Mouse (Mus musculus): ENCODE results near the gene Cmya5. TPM values are rescaled to one million over a fixed set of nuclear protein-coding genes. Genes with fewer than 3 reads are reported as not detected.

The Cmya5 gene
- polyA plus RNA-seq, 1 experiment from 2014 or later = 3.9 TPM

- Histone ChIP-seq H3K9ac (no peak overlapping the region), H3K36me3 (peaks cover 30% of the 10 kb centered on the region), H3K4me3 (no peak overlapping the region), H3K4me2 (no peak overlapping the region), H3K4me1 (replicated peaks) (no peaks in the 10 kb centered on the region), H3K27me3 (replicated peaks) (no peaks in the 10 kb centered on the region), H3K27ac (ENCODE audit: poor library complexity, severe bottlenecking) (no peak overlapping the region), H3K9me3 (replicated peaks) (no peaks in the 10 kb centered on the region)
- 86% methylated on average over 6 of the region's 6 CpGs for WGBS
- no peak for ATAC-seq (ENCODE audit: insufficient number of reproducible peaks, low FRiP score)
Observed at GRCm38 (mm10) chr13:93158261-93158660, 13.7 kb upstream of the Cmya5 start.

- H3K4me3 ChIP-seq = no peak overlapping the region
- H3K9ac ChIP-seq = no peak overlapping the region
- H3K9me3 ChIP-seq (replicated peaks) = no peaks in the 10 kb centered on the region
- no peak overlapping the region for H3K27ac ChIP-seq (ENCODE audit: poor library complexity, severe bottlenecking)
- H3K27me3 ChIP-seq (replicated peaks) = no peaks in the 10 kb centered on the region
- 91% methylated on average over 1 of the region's 1 CpGs for WGBS
- no peak overlapping the region for H3K4me2 ChIP-seq
- no peak for ATAC-seq (ENCODE audit: insufficient number of reproducible peaks, low FRiP score)
- peaks cover 34% of the 10 kb centered on the region for H3K36me3 ChIP-seq
- no peaks in the 10 kb centered on the region for H3K4me1 ChIP-seq (replicated peaks)
Observed at GRCm38 (mm10) chr13:93153280-93153679, 8.8 kb upstream of the Cmya5 start.

- peaks cover 13% of the 10 kb centered on the region for H3K36me3 ChIP-seq
- H3K9ac ChIP-seq = peak overlapping the region; percentile 74
- H3K4me2 ChIP-seq = peak overlapping the region; percentile 87
- peak overlapping the region; percentile 87 for H3K27ac ChIP-seq (ENCODE audit: poor library complexity, severe bottlenecking)
- 0 out of 2 replicates have a peak, but pooled peaks have one; percentile 5 for ATAC-seq (ENCODE audit: insufficient number of reproducible peaks, low FRiP score)
- peak overlapping the region; percentile 53 for H3K4me3 ChIP-seq
- 19% methylated on average over 11 of the region's 11 CpGs for WGBS
- H3K4me1 ChIP-seq (replicated peaks) = peaks cover 21% of the 10 kb centered on the region
- no peaks in the 10 kb centered on the region for H3K27me3 ChIP-seq (replicated peaks)
- H3K9me3 ChIP-seq (replicated peaks) = no peaks in the 10 kb centered on the region
Observed at GRCm38 (mm10) chr13:93143819-93144283, 673 bp downstream of the Cmya5 start.

DNA sequence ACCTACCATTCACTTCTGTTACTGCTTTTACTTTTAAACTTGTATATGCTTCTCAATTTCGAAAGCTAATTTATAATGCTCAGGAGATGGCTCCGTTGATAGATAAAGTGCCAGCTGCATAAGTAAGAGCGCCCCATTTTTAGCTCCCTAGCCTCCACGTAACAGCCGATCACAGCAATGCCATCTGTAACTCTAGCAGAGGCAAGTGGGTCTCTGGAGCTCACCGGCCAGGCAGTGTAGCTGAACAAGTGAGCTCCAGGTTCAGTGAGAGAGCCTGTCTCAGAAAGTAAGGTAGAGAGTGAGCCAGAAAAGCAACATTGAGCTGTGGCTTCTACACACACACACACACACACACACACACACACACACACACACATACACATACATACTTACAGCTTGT, 3.3 kb downstream of the Cmya5 start:
- peaks cover 6% of the 10 kb centered on the region; the same call in 1 of the 2 replicates for H3K36me3 ChIP-seq
- no peaks in the 10 kb centered on the region for H3K27me3 ChIP-seq (replicated peaks)
- no peak overlapping the region for H3K4me2 ChIP-seq
- H3K4me1 ChIP-seq (replicated peaks) = peaks cover 36% of the 10 kb centered on the region
- H3K4me3 ChIP-seq = no peak overlapping the region
- ATAC-seq (ENCODE audit: insufficient number of reproducible peaks, low FRiP score) = no peak
- no peaks in the 10 kb centered on the region for H3K9me3 ChIP-seq (replicated peaks)
- WGBS = 90% methylated on average over 6 of the region's 6 CpGs
- no peak overlapping the region for H3K27ac ChIP-seq (ENCODE audit: poor library complexity, severe bottlenecking)
- no peak overlapping the region for H3K9ac ChIP-seq

DNA sequence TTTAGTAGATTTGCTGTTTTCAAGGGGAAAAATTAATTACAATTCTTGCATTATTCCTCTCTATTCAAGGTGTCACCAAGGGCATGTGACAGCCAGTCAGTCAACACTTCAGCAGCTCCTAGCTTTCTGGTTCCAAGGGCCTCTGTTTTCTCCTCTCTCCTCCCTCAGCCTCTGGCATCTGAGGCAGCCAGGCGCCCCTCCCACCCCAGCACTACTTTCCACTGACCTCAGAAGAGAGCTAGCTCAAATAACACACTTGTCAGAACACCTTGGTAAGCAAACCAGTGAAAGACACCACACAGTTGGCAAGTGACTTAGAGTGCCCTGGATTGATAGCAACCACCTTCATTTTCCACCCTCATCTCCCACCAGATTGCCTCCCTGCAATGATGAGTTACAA, 6.5 kb downstream of the Cmya5 start:
- H3K9me3 ChIP-seq (replicated peaks) = no peaks in the 10 kb centered on the region
- H3K27me3 ChIP-seq (replicated peaks) = no peaks in the 10 kb centered on the region
- no peak overlapping the region for H3K4me3 ChIP-seq
- peaks cover 5% of the 10 kb centered on the region; the same call in 1 of the 2 replicates for H3K36me3 ChIP-seq
- H3K27ac ChIP-seq (ENCODE audit: poor library complexity, severe bottlenecking) = peak overlapping the region; percentile 85
- H3K9ac ChIP-seq = no peak overlapping the region
- 0 out of 2 replicates have a peak overlapping the region, but pooled peaks have one; percentile 22 for H3K4me2 ChIP-seq
- 50% methylated on average over 1 of the region's 1 CpGs for WGBS
- peak; percentile 57; the same call in 1 of the 2 replicates for ATAC-seq (ENCODE audit: insufficient number of reproducible peaks, low FRiP score)
- peaks cover 26% of the 10 kb centered on the region for H3K4me1 ChIP-seq (replicated peaks)

DNA sequence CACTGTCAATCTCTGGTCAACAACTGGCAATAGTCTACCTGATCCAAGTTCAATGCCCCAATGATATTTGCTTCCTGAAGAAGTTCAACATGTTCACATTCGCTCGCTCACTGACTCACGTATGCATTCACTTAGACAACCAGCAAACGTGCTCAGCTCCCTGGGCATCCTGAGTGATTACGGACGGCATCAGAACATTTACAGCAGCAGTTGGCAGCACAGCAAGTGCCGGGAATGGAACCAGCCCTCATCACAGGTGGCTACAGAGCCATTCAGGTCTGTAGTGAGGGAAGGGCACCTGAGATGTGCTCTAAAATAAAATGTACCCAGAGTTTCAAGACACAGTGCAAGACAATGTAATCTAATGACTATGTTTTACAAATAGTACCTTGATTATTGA, 7.4 kb downstream of the Cmya5 start:
- no peak overlapping the region for H3K4me3 ChIP-seq
- WGBS = 78% methylated on average over 7 of the region's 7 CpGs
- no peak for ATAC-seq (ENCODE audit: insufficient number of reproducible peaks, low FRiP score)

GRCm38 (mm10) chr13:93136251-93136650, 8.3 kb downstream of the Cmya5 start:
- Histone ChIP-seq H3K27me3 (replicated peaks) (no peaks in the 10 kb centered on the region), H3K36me3 (no peaks in the 10 kb centered on the region), H3K9me3 (replicated peaks) (no peaks in the 10 kb centered on the region), H3K9ac (no peak overlapping the region), H3K4me1 (replicated peaks) (peaks cover 20% of the 10 kb centered on the region), H3K4me3 (no peak overlapping the region), H3K4me2 (no peak overlapping the region), H3K27ac (ENCODE audit: poor library complexity, severe bottlenecking) (no peak overlapping the region)
- WGBS = 65% methylated on average over 1 of the region's 1 CpGs
- no peak for ATAC-seq (ENCODE audit: insufficient number of reproducible peaks, low FRiP score)

More for the DNA sequence above, 7.4 kb downstream of the Cmya5 start:
- H3K36me3 ChIP-seq = no peaks in the 10 kb centered on the region
- no peaks in the 10 kb centered on the region for H3K27me3 ChIP-seq (replicated peaks)
- peaks cover 20% of the 10 kb centered on the region for H3K4me1 ChIP-seq (replicated peaks)
- H3K9me3 ChIP-seq (replicated peaks) = no peaks in the 10 kb centered on the region
- H3K27ac ChIP-seq (ENCODE audit: poor library complexity, severe bottlenecking) = no peak overlapping the region
- no peak overlapping the region for H3K4me2 ChIP-seq
- no peak overlapping the region for H3K9ac ChIP-seq

DNA sequence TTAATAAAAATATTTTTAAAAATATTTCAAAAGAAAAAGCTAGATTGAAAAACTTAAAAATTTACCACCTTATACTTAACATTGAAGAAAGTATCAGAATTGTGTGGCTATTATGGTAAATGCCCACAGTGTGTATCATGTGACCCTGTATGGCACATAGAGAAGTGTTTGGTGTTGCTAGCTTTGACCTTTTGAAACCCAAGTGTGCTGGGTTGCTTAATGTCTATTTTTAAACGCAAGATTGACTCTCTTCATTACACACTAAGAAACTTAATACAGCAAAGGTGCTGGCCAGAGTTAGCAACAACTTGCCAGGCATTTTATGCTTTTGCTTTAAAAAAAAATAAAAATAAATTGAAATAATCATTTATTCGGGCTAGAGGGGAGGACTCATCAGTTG, 9.0 kb downstream of the Cmya5 start:
- no peaks in the 10 kb centered on the region for H3K36me3 ChIP-seq
- H3K4me1 ChIP-seq (replicated peaks) = peaks cover 24% of the 10 kb centered on the region
- H3K27me3 ChIP-seq (replicated peaks) = no peaks in the 10 kb centered on the region
- H3K27ac ChIP-seq (ENCODE audit: poor library complexity, severe bottlenecking) = no peak overlapping the region
- 65% methylated on average over 2 of the region's 2 CpGs for WGBS
- H3K9me3 ChIP-seq (replicated peaks) = no peaks in the 10 kb centered on the region
- H3K4me2 ChIP-seq = no peak overlapping the region
- no peak for ATAC-seq (ENCODE audit: insufficient number of reproducible peaks, low FRiP score)
- no peak overlapping the region for H3K9ac ChIP-seq
- no peak overlapping the region for H3K4me3 ChIP-seq

GRCm38 (mm10) chr13:93130674-93131073, 13.8 kb downstream of the Cmya5 start:
- H3K4me1 ChIP-seq (replicated peaks) = peaks cover 13% of the 10 kb centered on the region
- H3K4me3 ChIP-seq = no peak overlapping the region
- H3K4me2 ChIP-seq = no peak overlapping the region
- ATAC-seq (ENCODE audit: insufficient number of reproducible peaks, low FRiP score) = no peak
- WGBS = 30% methylated on average over 3 of the region's 3 CpGs
- H3K27me3 ChIP-seq (replicated peaks) = no peaks in the 10 kb centered on the region
- H3K9ac ChIP-seq = no peak overlapping the region
- H3K9me3 ChIP-seq (replicated peaks) = no peaks in the 10 kb centered on the region
- H3K27ac ChIP-seq (ENCODE audit: poor library complexity, severe bottlenecking) = no peak overlapping the region
- H3K36me3 ChIP-seq = no peaks in the 10 kb centered on the region

DNA sequence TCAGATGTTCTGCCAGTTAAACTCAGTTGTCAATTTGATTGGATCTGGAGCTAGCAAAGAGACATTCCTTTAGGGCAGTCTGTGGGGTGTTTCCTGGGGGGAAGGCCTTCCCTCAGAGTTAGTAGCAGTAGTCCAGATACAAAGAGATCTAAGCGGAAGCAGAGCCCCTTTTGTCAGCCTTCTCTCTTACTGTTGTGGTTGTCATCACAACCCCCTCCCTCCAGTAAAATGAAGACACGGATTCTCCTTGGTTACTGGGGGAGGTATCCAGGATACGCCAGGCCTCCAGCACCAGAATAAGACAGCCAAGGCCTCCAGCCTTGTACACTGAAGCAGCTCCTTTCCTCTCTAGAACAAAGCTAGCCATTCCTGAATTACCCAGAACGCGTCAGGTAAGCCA, 15.6 kb downstream of the Cmya5 start:
- 68% methylated on average over 5 of the region's 5 CpGs for WGBS
- peaks cover 13% of the 10 kb centered on the region for H3K4me1 ChIP-seq (replicated peaks)
- H3K4me2 ChIP-seq = no peak overlapping the region
- no peaks in the 10 kb centered on the region for H3K27me3 ChIP-seq (replicated peaks)
- no peak overlapping the region for H3K4me3 ChIP-seq
- ATAC-seq (ENCODE audit: insufficient number of reproducible peaks, low FRiP score) = no peak
- no peak overlapping the region for H3K9ac ChIP-seq
- no peaks in the 10 kb centered on the region for H3K36me3 ChIP-seq
- H3K27ac ChIP-seq (ENCODE audit: poor library complexity, severe bottlenecking) = no peak overlapping the region
- no peaks in the 10 kb centered on the region for H3K9me3 ChIP-seq (replicated peaks)

DNA sequence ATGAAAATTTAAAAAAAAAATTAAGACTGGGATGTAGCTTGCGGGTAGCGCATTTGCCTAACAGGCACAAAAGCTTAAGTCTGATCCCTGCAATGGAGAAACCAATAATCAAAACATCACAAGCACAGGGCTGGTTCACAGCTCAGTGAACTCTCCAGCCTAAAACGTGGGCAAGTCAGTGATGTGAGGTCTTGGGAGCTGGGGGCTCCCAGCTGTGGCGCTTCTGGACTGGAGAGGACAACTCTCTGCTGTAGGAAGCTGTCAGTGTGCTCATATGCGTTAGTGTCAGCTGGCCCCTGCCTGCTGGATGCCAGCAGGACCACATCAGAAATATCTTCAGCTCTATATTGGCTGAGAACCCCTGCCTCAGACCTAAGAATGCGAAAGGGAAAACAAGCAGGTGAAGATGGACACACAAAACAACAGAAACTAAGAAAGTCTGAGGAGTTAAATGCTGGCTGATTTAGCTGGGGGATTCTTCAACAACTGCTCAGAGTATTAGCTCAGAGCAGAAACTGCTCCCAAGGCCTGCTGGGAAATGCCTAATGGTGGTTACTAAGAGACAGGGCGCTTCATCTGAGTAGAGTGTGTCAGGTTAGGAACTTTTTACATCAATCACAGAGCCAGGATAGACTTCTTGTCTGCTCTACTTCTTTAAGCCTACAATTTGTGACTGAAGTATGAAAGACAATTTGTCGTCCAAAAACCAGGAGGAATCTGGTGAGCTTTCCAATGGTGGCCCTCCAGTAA, 16.2 kb downstream of the Cmya5 start:
- Histone ChIP-seq H3K27me3 (replicated peaks) (no peaks in the 10 kb centered on the region), H3K4me2 (no peak overlapping the region), H3K4me1 (replicated peaks) (peaks cover 13% of the 10 kb centered on the region), H3K27ac (ENCODE audit: poor library complexity, severe bottlenecking) (no peak overlapping the region), H3K36me3 (no peaks in the 10 kb centered on the region), H3K9me3 (replicated peaks) (no peaks in the 10 kb centered on the region), H3K4me3 (no peak overlapping the region), H3K9ac (no peak overlapping the region)
- WGBS = 75% methylated on average over 8 of the region's 8 CpGs
- no peak for ATAC-seq (ENCODE audit: insufficient number of reproducible peaks, low FRiP score)

DNA sequence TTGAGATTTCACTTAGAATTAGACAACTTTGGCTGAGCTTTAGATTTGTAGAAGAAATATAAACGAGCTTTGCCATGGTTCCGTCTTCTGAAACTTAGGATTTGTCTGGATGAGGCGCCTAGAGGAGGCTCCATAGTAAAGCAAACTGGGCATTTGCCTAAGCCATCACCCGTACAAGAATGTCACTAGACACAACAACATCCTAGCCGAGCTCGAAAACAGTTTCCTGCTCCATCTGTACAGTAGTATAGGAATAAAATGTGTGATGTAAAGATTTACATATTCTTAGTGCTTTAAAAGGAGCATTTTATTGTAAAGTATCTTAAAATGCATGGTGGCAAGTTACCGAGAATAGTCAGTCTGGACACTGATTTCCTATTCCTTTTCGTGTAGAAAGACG, 22.2 kb downstream of the Cmya5 start:
- no peak for ATAC-seq (ENCODE audit: insufficient number of reproducible peaks, low FRiP score)
- Histone ChIP-seq H3K9ac (no peak overlapping the region), H3K36me3 (no peaks in the 10 kb centered on the region), H3K27me3 (replicated peaks) (no peaks in the 10 kb centered on the region), H3K4me1 (replicated peaks) (no peaks in the 10 kb centered on the region), H3K27ac (ENCODE audit: poor library complexity, severe bottlenecking) (no peak overlapping the region), H3K9me3 (replicated peaks) (no peaks in the 10 kb centered on the region), H3K4me2 (no peak overlapping the region), H3K4me3 (no peak overlapping the region)
- 86% methylated on average over 9 of the region's 9 CpGs for WGBS
